Mouse (Mus musculus) large intestine, adult 2 months (tissue): ENCODE measurements at regions not wholly inside any gene's neighbourhood (a gene's known extent, or its start where the extent isn't known, plus 50 kb on each side); places are given as distances from the start of the nearest gene placed in this dataset.

Experiments used
- DNase-seq: peaks from one replicate; pipeline ENCODE4 v3.0.0-alpha.2; 2012; ENCODE audit warnings: low read depth, low spot score
- WGBS: fragments of 180-500 bp; shearing (Covaris S2); methylation state at CpG from one replicate; pipeline ENCODE4 v1.1.7; 2018; 5-methylcytosine and 5-hydroxymethylcytosine counted together

DNA sequence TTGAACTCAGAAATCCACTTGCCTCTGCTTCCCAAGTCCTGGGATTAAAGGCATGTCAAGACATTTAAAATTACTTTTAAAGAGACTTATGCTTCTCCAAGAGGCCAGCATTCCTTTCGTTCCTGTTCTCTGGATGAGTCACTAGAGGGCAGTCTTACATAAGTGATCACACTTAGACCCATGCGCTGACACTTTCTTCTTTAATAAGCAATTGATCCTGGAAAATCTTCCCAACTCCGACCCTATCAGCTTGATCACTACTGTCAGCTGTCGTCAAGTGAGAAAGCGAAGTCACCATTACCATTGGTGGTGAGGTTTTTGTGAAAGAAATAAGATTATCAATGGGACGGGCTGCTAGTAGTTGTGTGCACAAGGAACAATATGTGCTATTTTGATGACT lies 65.5 kb upstream of the Fam98a start:
- DNase-seq: peak; percentile 4
- 20% methylated on average over 6 of the region's 6 CpGs for WGBS

DNA sequence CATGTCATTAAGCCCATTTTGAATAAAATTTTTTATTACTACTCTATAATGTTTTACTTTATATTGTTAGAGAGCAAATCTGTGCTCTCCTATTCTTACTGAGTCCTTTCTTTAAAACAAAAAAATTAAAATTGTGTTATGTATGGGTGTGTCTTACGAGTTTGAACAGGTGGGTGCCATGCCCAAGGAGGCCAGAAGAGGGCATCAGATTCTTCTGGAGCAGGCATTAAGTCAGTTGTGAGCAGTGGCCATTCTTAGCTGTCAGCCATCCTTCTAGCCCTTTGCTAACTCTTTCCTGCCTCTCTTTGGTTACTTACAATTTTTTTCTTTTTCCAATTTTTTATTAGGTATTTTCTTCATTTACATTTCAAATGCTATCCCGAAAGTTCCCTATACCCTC lies 63.6 kb upstream of the Fam98a start:
- no peak for DNase-seq
- WGBS: 85% methylated on average over 2 of the region's 2 CpGs

DNA sequence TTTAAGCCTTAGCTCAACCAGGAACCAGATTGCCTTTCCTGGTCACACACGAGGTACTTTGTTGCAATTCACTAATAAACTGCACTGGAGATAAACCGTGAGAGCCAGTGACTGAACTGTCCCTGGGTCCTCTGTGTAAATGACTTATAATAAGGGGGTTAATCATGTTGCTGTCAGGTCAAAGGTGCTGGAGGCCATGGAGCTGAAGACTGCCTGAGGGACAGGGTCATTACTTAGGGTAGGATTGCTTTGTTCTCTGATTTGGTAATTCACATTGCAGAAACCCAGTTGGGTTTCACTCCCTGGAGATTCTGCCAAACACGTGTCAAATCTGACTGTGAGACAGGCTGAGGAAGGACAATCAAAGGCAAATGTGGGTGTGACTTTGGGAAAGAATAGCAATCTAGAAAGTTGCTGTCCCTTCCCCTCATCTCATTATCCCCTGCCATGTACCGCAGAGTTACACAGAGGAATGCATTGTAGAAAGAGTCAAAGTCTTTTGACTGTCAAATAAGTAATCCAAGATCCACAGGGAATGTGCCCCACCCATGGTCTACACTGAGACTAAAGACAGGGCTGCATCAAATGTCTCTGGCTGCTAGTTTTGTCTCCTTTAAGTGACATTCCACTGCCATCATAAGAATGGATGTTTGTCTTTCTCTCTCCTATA lies 51.8 kb upstream of the Fam98a start:
- 21% methylated on average over 4 of the region's 4 CpGs for WGBS
- no peak for DNase-seq
